Mouse (Mus musculus) myocyte (in vitro differentiated cells): ENCODE measurements around the gene Gm10778.

Source experiments
- E2F4 ChIP-seq: IDR thresholded peaks from one replicate; pipeline ENCODE4 v1.6.1; 2011; ENCODE audit warnings: mild to moderate bottlenecking, control low read depth, moderate library complexity; ENCODE audit not compliant: insufficient read depth
- TCF3 ChIP-seq: IDR thresholded peaks from one replicate; pipeline ENCODE4 v1.6.1; 2011; ENCODE audit warnings: low read depth, control low read depth; ENCODE audit not compliant: insufficient read length

DNA sequence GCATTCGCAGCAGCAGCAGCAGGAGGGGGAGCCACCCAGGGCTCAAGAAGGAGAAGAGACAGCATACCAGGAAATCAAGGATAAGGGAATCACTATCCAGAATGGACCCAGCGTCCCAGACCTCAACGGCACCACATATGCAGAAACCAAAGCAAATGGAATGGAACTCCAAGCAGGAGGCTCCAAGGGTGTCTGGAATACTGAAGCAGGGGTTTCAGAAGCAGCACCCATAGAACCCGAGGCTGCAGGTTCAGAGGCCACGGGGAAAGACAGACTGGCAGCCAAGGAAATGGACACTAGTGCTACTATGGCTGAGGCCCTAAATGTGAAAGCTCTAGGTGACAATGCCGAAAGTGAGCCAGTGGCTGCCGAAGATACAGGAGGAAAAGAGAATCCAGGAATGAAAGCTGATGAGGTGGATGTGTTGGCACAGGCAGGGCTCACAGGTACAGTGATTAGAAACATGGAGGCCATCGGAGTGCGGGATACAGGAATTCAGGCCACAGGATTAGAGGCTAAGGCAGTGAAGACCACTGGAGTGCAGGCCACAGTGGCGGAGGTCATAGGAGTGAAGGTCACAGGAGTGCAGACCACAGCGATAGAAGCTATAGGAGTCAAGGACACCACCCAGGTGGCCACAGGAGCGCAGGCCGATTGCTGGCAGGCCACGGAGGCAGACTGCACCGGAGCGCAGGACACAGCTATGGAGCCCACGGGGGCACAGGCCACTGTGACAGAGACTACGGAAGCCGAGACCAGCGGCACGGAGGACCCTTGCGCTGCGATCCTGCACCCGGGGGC is 6.0 kb upstream of the Gm10778 start:
- TF ChIP-seq E2F4 (no peak), TCF3 (no peak)
